Mouse (Mus musculus): ENCODE results near the gene Leng8.

DNA sequence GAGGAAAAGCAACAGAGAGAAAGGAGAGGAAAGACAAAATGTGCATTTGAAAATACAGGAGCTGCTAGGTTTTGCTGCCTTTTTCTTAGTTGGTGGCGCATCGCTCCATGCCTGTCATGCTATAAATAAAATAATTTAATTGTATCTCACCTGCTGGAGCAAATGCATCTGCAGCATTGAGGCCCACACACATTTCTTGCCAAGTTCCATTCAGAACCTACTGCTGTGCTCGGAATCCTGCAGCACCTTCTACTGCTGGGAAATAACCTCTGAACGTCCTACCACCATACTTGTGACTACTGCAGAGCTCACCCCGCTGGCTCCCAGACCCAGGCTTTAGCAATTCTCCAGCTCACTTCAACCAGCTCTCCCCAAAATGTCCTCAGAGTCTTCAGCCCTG is 35.7 kb upstream of the Leng8 start:
- TF ChIP-seq CTCF (IDR thresholded peaks at IDR 0.05; ENCODE audit: control insufficient read depth, insufficient read depth, low read length) (no peak), POLR2A (IDR thresholded peaks at IDR 0.05; ENCODE audit: borderline replicate concordance, control insufficient read depth, low read depth, low read length) (no peak)
